Mouse (Mus musculus) bone marrow, adult 2 months (tissue): Measurements from ENCODE around the gene Card11.

Experiments
- CTCF ChIP-seq: fragments of 200-500 bp; IDR thresholded peaks from 2 replicates; pipeline ENCODE4 v1.5.1; 2011; ENCODE audit warnings: low read length, control low read depth; ENCODE audit not compliant: control insufficient read depth, insufficient read depth
- POLR2A ChIP-seq: fragments of 200-500 bp; IDR thresholded peaks from 2 replicates; pipeline ENCODE4 v1.6.1; 2011; ENCODE audit warnings: low read depth, mild to moderate bottlenecking, control low read depth, low read length, borderline replicate concordance; ENCODE audit not compliant: control insufficient read depth

- TF ChIP-seq CTCF (no peak), POLR2A (no peak)
Measured at GRCm38 (mm10) chr5:140944382-140945125, 55.8 kb downstream of the Card11 start.
